Mouse (Mus musculus): Measurements from ENCODE around the gene 1700056E22Rik. TPM values are rescaled to one million over a fixed set of nuclear protein-coding genes. Genes with fewer than 3 reads are reported as not detected.

1700056E22Rik gene
- polyA plus RNA-seq, 1 experiment: 77.0 TPM

DNA sequence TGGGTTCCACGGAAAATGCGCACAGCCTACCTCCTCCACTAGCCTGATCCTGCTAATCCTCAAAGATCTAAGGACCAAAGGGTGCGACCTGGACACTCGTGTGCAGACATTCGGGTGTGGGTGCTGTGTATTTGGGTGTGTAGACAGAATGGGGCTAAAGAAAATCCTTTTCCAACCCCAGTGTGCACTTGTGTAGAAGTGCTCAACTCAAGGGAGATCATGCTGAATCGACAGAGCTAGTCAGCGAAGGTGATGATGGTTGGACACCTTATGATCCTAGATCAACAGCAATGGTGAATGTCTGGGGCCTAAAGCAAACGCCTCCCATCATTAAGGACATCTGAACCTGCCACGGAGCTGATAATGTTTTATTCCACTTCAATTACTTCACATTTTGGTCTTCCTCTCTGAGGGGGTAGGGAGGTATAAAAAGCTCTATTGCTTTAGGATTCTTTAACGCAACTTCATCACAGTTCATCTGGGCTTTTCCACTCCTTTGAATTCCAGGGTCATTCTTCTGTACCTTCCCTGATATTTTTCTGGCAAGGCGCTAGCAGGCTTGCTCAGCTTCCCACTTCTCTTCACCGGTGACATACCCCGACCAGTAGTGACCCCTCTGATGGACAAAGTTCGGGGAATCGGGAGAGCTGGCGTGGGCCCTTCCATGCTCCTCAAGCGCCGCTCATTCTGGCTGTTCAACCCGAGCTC lies 1.3 kb downstream of the 1700056E22Rik start:
- Histone ChIP-seq H3K4me1 (ENCODE audit: control insufficient read depth, insufficient read depth, low read length) (peaks cover 9% of the 10 kb centered on the region), H3K27me3 (ENCODE audit: control insufficient read depth, insufficient read depth, low read length) (no peaks in the 10 kb centered on the region), H3K27ac (ENCODE audit: control insufficient read depth, insufficient read depth, low read depth, low read length) (no peak overlapping the region; the same call in 1 of the 2 replicates), H3K36me3 (ENCODE audit: control insufficient read depth, insufficient read depth, low read length) (no peaks in the 10 kb centered on the region), H3K4me3 (ENCODE audit: control insufficient read depth, low read depth, low read length) (peak overlapping the region; percentile 91)
- TF ChIP-seq CTCF (IDR thresholded peaks at IDR 0.05; ENCODE audit: control insufficient read depth, insufficient read depth, insufficient replicate concordance, low read depth, low read length) (no peak), POLR2A (IDR thresholded peaks at IDR 0.05; ENCODE audit: control insufficient read depth, low read depth, low read length) (no peak)

DNA sequence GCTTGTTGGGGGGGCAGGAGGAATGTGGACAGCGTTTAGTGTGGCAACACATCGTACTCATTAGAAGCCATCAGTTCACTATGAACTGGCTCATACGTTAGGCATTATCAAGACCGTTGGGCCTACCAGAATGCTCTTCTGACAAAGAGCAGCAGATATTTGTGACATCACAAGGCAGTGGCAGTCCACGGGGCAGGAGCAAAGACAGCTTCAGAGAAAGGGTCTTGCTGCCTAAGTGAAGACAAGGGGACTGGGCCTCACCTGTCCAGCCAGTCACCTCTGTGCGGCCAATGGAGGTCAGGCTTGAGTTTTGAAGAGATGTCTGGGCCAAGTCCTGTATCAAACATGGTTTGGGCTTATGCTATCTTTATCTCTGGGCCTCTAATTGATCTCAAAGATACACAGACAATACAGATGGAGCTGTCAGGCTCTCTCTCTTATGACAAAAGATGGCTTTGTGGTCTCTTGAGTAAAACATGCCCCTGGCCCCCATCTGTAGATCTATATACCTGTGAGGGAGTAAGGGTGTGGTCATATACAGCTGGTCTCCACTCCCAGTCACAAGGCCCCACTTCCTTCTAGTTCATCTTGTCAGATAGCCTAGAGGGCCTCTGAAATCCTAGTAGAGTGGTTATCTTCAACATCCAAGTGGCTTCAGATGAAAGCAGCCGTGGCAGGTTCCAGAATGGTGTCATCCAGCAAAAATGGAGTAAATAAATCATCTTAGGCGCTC lies 3.9 kb downstream of the 1700056E22Rik start:
- Histone ChIP-seq H3K4me3 (ENCODE audit: control insufficient read depth, low read depth, low read length) (peak overlapping the region; percentile 86), H3K27ac (ENCODE audit: control insufficient read depth, insufficient read depth, low read depth, low read length) (peak overlapping the region; percentile 77), H3K36me3 (ENCODE audit: control insufficient read depth, insufficient read depth, low read length) (no peaks in the 10 kb centered on the region), H3K27me3 (ENCODE audit: control insufficient read depth, insufficient read depth, low read length) (no peaks in the 10 kb centered on the region), H3K4me1 (ENCODE audit: control insufficient read depth, insufficient read depth, low read length) (peaks cover 9% of the 10 kb centered on the region)
- TF ChIP-seq POLR2A (IDR thresholded peaks at IDR 0.05; ENCODE audit: control insufficient read depth, low read depth, low read length): peak; percentile 69; the same call in 1 of the 2 replicates
- no peak for TF ChIP-seq CTCF (IDR thresholded peaks at IDR 0.05; ENCODE audit: control insufficient read depth, insufficient read depth, insufficient replicate concordance, low read depth, low read length)

DNA sequence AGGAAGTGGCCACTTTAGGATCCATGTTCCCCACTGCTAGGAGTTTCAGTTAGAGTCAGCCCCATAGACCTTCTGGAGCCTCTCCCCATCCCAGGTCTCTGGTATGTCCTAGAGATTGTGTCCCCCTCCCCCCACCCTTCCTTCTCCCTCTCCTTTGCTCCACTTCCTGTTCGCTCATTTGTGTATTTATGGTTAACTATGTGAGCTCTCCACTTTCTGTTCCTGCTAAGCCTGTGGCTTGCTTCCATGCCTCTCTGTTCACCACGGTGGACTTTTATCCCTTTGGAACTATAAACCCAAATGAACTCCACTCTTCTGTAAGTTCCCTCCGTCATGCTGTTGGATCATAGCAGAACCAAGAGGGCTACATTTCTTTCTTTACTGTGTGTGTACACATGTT lies 7.1 kb downstream of the 1700056E22Rik start:
- H3K36me3 ChIP-seq (ENCODE audit: control insufficient read depth, insufficient read depth, low read length): no peaks in the 10 kb centered on the region
- no peak overlapping the region for H3K27ac ChIP-seq (ENCODE audit: control insufficient read depth, insufficient read depth, low read depth, low read length)
- no peaks in the 10 kb centered on the region for H3K27me3 ChIP-seq (ENCODE audit: control insufficient read depth, insufficient read depth, low read length)
- TF ChIP-seq CTCF (IDR thresholded peaks at IDR 0.05; ENCODE audit: control insufficient read depth, insufficient read depth, insufficient replicate concordance, low read depth, low read length): no peak
- no peak for TF ChIP-seq POLR2A (IDR thresholded peaks at IDR 0.05; ENCODE audit: control insufficient read depth, low read depth, low read length)
- H3K4me1 ChIP-seq (ENCODE audit: control insufficient read depth, insufficient read depth, low read length): no peaks in the 10 kb centered on the region
- H3K4me3 ChIP-seq (ENCODE audit: control insufficient read depth, low read depth, low read length): no peak overlapping the region

DNA sequence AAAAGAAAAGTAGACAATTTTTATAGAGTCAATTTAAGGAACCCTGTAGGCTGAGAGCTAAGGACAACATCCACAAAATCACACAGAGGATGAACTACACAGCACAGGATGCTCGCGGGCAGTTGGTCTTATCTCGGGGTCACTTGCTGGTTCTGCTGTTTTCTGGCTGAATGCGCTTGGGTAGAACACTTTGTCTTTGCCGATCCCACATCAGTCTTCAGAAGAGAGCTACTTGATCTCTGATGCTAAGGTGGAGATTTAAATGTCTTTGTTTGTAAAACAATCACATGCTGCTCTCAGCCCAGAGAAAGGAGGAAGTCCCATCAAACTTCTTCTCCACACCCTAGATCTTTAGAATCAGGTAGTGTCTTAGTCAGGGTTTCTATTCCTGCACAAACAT lies 9.0 kb downstream of the 1700056E22Rik start:
- Histone ChIP-seq H3K4me3 (ENCODE audit: control insufficient read depth, low read depth, low read length) (no peak overlapping the region), H3K36me3 (ENCODE audit: control insufficient read depth, insufficient read depth, low read length) (no peaks in the 10 kb centered on the region), H3K4me1 (ENCODE audit: control insufficient read depth, insufficient read depth, low read length) (no peaks in the 10 kb centered on the region), H3K27me3 (ENCODE audit: control insufficient read depth, insufficient read depth, low read length) (no peaks in the 10 kb centered on the region), H3K27ac (ENCODE audit: control insufficient read depth, insufficient read depth, low read depth, low read length) (no peak overlapping the region)
- TF ChIP-seq CTCF (IDR thresholded peaks at IDR 0.05; ENCODE audit: control insufficient read depth, insufficient read depth, insufficient replicate concordance, low read depth, low read length) (no peak), POLR2A (IDR thresholded peaks at IDR 0.05; ENCODE audit: control insufficient read depth, low read depth, low read length) (no peak)

DNA sequence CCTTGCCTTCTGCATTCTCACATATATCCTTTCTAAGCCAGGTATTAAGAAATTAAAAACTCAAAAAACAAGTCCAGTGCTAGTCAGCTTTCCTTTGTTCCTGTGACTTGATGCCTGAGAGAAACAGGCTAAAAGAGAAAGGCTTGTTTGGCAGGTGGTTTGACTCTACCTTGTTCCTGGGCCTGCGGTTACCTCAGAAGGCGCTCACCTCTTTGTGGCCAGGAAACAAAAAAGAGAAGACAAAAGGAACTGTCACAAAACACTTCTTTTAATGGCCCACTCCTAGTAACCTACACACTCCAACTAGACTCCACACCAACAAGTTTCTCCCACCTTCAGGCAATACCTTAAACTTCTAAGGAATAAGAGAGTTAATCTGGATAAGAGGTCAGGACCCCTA lies 9.5 kb downstream of the 1700056E22Rik start:
- Histone ChIP-seq H3K27me3 (ENCODE audit: control insufficient read depth, insufficient read depth, low read length) (no peaks in the 10 kb centered on the region), H3K4me3 (ENCODE audit: control insufficient read depth, low read depth, low read length) (no peak overlapping the region), H3K36me3 (ENCODE audit: control insufficient read depth, insufficient read depth, low read length) (no peaks in the 10 kb centered on the region), H3K27ac (ENCODE audit: control insufficient read depth, insufficient read depth, low read depth, low read length) (no peak overlapping the region), H3K4me1 (ENCODE audit: control insufficient read depth, insufficient read depth, low read length) (peaks cover under 1% of the 10 kb centered on the region; the same call in 1 of the 2 replicates)
- TF ChIP-seq CTCF (IDR thresholded peaks at IDR 0.05; ENCODE audit: control insufficient read depth, insufficient read depth, insufficient replicate concordance, low read depth, low read length) (no peak), POLR2A (IDR thresholded peaks at IDR 0.05; ENCODE audit: control insufficient read depth, low read depth, low read length) (no peak)

DNA sequence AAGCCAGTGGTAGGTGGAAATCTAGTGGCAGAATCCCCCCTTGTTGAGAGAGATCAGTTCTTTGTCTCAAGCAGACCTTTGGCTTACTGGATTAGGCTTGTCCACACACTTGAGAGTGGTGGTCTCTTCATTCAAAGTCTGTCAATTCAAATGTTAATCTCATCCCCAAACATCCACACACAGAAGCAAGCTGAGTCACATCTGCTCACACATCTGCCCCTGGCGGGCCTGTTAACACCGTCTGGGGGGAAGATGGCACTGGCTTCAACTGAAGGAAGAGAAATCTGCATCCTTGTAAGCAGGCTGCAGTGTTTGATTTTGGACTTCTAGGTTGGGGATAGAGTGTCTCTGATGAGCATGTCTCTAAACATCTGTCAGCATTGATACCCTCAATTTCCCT lies 10.1 kb downstream of the 1700056E22Rik start:
- Histone ChIP-seq H3K27me3 (ENCODE audit: control insufficient read depth, insufficient read depth, low read length) (no peaks in the 10 kb centered on the region), H3K27ac (ENCODE audit: control insufficient read depth, insufficient read depth, low read depth, low read length) (no peak overlapping the region), H3K4me3 (ENCODE audit: control insufficient read depth, low read depth, low read length) (no peak overlapping the region), H3K36me3 (ENCODE audit: control insufficient read depth, insufficient read depth, low read length) (no peaks in the 10 kb centered on the region), H3K4me1 (ENCODE audit: control insufficient read depth, insufficient read depth, low read length) (peaks cover 2% of the 10 kb centered on the region; the same call in 1 of the 2 replicates)
- no peak for TF ChIP-seq CTCF (IDR thresholded peaks at IDR 0.05; ENCODE audit: control insufficient read depth, insufficient read depth, insufficient replicate concordance, low read depth, low read length)
- no peak for TF ChIP-seq POLR2A (IDR thresholded peaks at IDR 0.05; ENCODE audit: control insufficient read depth, low read depth, low read length)

DNA sequence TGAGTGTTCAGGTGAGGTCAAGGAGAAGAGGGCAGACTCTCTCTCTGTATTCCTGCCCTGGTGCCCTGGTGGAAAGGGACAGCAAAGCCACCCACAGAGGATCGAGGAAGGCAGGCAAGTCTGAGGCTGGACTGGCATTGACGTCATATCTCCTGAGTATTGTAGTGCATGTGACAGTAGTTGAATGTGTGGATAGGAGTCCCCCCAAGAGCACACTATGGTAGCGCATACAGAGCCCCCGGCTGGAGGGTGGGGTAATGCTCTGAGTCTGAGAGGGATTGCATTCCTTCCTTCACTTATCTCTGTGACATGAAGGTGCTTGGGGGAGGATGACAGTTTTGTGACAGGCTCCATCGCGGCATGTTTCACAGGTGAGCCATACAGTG lies 14.4 kb downstream of the 1700056E22Rik start:
- peaks cover 2% of the 10 kb centered on the region; the same call in 1 of the 2 replicates for H3K4me1 ChIP-seq (ENCODE audit: control insufficient read depth, insufficient read depth, low read length)
- TF ChIP-seq POLR2A (IDR thresholded peaks at IDR 0.05; ENCODE audit: control insufficient read depth, low read depth, low read length): no peak
- no peak for TF ChIP-seq CTCF (IDR thresholded peaks at IDR 0.05; ENCODE audit: control insufficient read depth, insufficient read depth, insufficient replicate concordance, low read depth, low read length)
- no peak overlapping the region for H3K4me3 ChIP-seq (ENCODE audit: control insufficient read depth, low read depth, low read length)
- H3K27me3 ChIP-seq (ENCODE audit: control insufficient read depth, insufficient read depth, low read length): no peaks in the 10 kb centered on the region
- no peaks in the 10 kb centered on the region for H3K36me3 ChIP-seq (ENCODE audit: control insufficient read depth, insufficient read depth, low read length)
- no peak overlapping the region for H3K27ac ChIP-seq (ENCODE audit: control insufficient read depth, insufficient read depth, low read depth, low read length)

Measured in testis, adult 2 months (tissue).